Mouse (Mus musculus) liver, embryonic 14.5 days (tissue): ENCODE results near the gene Gjb4.

Experiments
- CTCF ChIP-seq: IDR thresholded peaks from 2 replicates; pipeline ENCODE4 v1.5.1; 2016; ENCODE audit warnings: antibody characterized with exemption, low read depth, control low read depth
- EP300 ChIP-seq: IDR thresholded peaks from 2 replicates; pipeline ENCODE4 v1.6.1; 2016; ENCODE audit warnings: antibody characterized with exemption, low read depth

- 0 out of 2 replicates have a peak, but pooled peaks have one; percentile 3 for TF ChIP-seq CTCF
- TF ChIP-seq EP300, result no peak
Observed at GRCm38 (mm10) chr4:127317143-127317542, 36.7 kb downstream of the Gjb4 start.
